Mouse (Mus musculus) MEL (cell line): Measurements from ENCODE around the gene Il4i1. TPM values are rescaled to one million over a fixed set of nuclear protein-coding genes. Genes with fewer than 3 reads are reported as not detected.

Experiments
- BHLHE40 ChIP-seq: IDR thresholded peaks from 2 replicates; pipeline ENCODE4 v1.6.1; 2012; ENCODE audit warnings: low read depth, mild to moderate bottlenecking, inconsistent platforms, low read length, improper control_type of control experiment, borderline replicate concordance
- CHD1 ChIP-seq: IDR thresholded peaks from 2 replicates; pipeline ENCODE4 v1.6.1; 2012; ENCODE audit warnings: low read depth, mild to moderate bottlenecking, inconsistent platforms, low read length, improper control_type of control experiment
- CTCF ChIP-seq, 3 experiments: IDR thresholded peaks in 2 of 3; conservative IDR thresholded peaks in 1 of 3; 2 replicates each; pipeline ENCODE4 v1.5.1; 2011 to 2012; ENCODE audit warnings: low read length in 3 of 3, low read depth in 2 of 3, mild to moderate bottlenecking in 2 of 3, improper control_type of control experiment in 1 of 3, inconsistent platforms in 1 of 3, mixed read lengths in 1 of 3, moderate library complexity in 1 of 3; ENCODE audit not compliant: control insufficient read depth in 1 of 3, insufficient read depth in 1 of 3, poor library complexity in 1 of 3, severe bottlenecking in 1 of 3
- ELF1 ChIP-seq: IDR thresholded peaks from 2 replicates; pipeline ENCODE4 v1.6.1; 2014; ENCODE audit warnings: low read depth, mild to moderate bottlenecking, inconsistent platforms, low read length, improper control_type of control experiment, moderate library complexity
- ETS1 ChIP-seq: IDR thresholded peaks from 2 replicates; pipeline ENCODE4 v1.6.1; 2012; ENCODE audit warnings: low read depth, mild to moderate bottlenecking, inconsistent platforms, low read length, improper control_type of control experiment, moderate library complexity
- GATA1 ChIP-seq: IDR thresholded peaks from 2 replicates; pipeline ENCODE4 v1.6.1; 2011; ENCODE audit warnings: low read depth, low read length, improper control_type of control experiment
- HCFC1 ChIP-seq: IDR thresholded peaks from 2 replicates; pipeline ENCODE4 v1.6.1; 2012; ENCODE audit warnings: low read depth, mild to moderate bottlenecking, inconsistent platforms, low read length, improper control_type of control experiment, moderate library complexity
- JUND ChIP-seq: IDR thresholded peaks from 2 replicates; pipeline ENCODE4 v1.6.1; 2011; ENCODE audit warnings: low read depth, mild to moderate bottlenecking, improper control_type of control experiment, low read length
- KAT2A ChIP-seq: conservative IDR thresholded peaks from 2 replicates; pipeline ENCODE4 v1.6.1; 2012; ENCODE audit warnings: low read depth, low read length, improper control_type of control experiment, inconsistent platforms
- MAFK ChIP-seq: IDR thresholded peaks from 2 replicates; pipeline ENCODE4 v1.6.1; 2011; ENCODE audit warnings: low read depth, mild to moderate bottlenecking, low read length, improper control_type of control experiment, borderline replicate concordance
- MAX ChIP-seq: IDR thresholded peaks from 2 replicates; pipeline ENCODE4 v1.6.1; 2011; ENCODE audit warnings: low read length, improper control_type of control experiment
- MAZ ChIP-seq: IDR thresholded peaks from 2 replicates; pipeline ENCODE4 v1.6.1; 2012; ENCODE audit warnings: low read depth, mild to moderate bottlenecking, inconsistent platforms, low read length, improper control_type of control experiment
- MEF2A ChIP-seq: IDR thresholded peaks from 2 replicates; pipeline ENCODE4 v1.6.1; 2014; ENCODE audit warnings: low read depth, mild to moderate bottlenecking, inconsistent platforms, low read length, improper control_type of control experiment; ENCODE audit not compliant: poor library complexity, insufficient replicate concordance, severe bottlenecking; ENCODE audit errors: extremely low read depth
- NRF1 ChIP-seq: IDR thresholded peaks from 2 replicates; pipeline ENCODE4 v1.6.1; 2014; ENCODE audit warnings: low read depth, mild to moderate bottlenecking, inconsistent platforms, low read length, improper control_type of control experiment, moderate library complexity; ENCODE audit not compliant: poor library complexity, insufficient read depth, severe bottlenecking
- POLR2A ChIP-seq, 2 experiments: IDR thresholded peaks; 2 replicates each; pipeline ENCODE4 v1.6.1; 2011 to 2012; ENCODE audit warnings: low read length in 2 of 2, mild to moderate bottlenecking in 2 of 2, control low read depth in 1 of 2, improper control_type of control experiment in 1 of 2, low read depth in 1 of 2, moderate library complexity in 1 of 2; ENCODE audit not compliant: control insufficient read depth in 1 of 2, insufficient read depth in 1 of 2, poor library complexity in 1 of 2
- RAD21 ChIP-seq: IDR thresholded peaks from 2 replicates; pipeline ENCODE4 v1.6.1; 2011; ENCODE audit warnings: mild to moderate bottlenecking, low read depth, low read length, improper control_type of control experiment
- SIN3A ChIP-seq: IDR thresholded peaks from 2 replicates; pipeline ENCODE4 v1.6.1; 2012; ENCODE audit warnings: low read length, improper control_type of control experiment, inconsistent platforms
- TCF12 ChIP-seq: IDR thresholded peaks from 2 replicates; pipeline ENCODE4 v1.6.1; 2014; ENCODE audit warnings: low read depth, mild to moderate bottlenecking, inconsistent platforms, low read length, improper control_type of control experiment, moderate library complexity
- UBTF ChIP-seq: IDR thresholded peaks from 2 replicates; pipeline ENCODE4 v1.6.1; 2012; ENCODE audit warnings: low read depth, mild to moderate bottlenecking, inconsistent platforms, low read length, improper control_type of control experiment, moderate library complexity, borderline replicate concordance; ENCODE audit not compliant: insufficient read depth
- USF2 ChIP-seq, 2 experiments: IDR thresholded peaks; 2 replicates each; pipeline ENCODE4 v1.6.1; 2011 to 2012; ENCODE audit warnings: improper control_type of control experiment in 2 of 2, low read length in 2 of 2, borderline replicate concordance in 1 of 2, inconsistent platforms in 1 of 2, low read depth in 1 of 2, mild to moderate bottlenecking in 1 of 2; ENCODE audit not compliant: insufficient read depth in 1 of 2
- ZC3H11A ChIP-seq: IDR thresholded peaks from 2 replicates; pipeline ENCODE4 v1.6.1; 2012; ENCODE audit warnings: low read depth, mild to moderate bottlenecking, inconsistent platforms, low read length, improper control_type of control experiment
- ZNF384 ChIP-seq: IDR thresholded peaks from 2 replicates; pipeline ENCODE4 v1.6.1; 2012; ENCODE audit warnings: low read depth, mild to moderate bottlenecking, inconsistent platforms, low read length, improper control_type of control experiment
- polyA plus RNA-seq, 2 experiments: library from polyadenylated mRNA; stranded (reverse) in 1 of 2; unstranded in 1 of 2; fragments of >175 nt in 1 of 2; fragments of >200 nt in 1 of 2; gene quantifications; 2 replicates each; pipeline versions ENCODE4 v1.2.1 to v1.2.4; 2012; ENCODE audit warnings: low replicate concordance in 2 of 2, low read depth in 1 of 2; ENCODE audit not compliant: insufficient read length in 2 of 2, insufficient read depth in 1 of 2, missing spikeins in 1 of 2
- total RNA-seq: library from RNA; depleted of rRNA; stranded (reverse); fragments of 300-350 nt; gene quantifications from 2 replicates; pipeline ENCODE4 v1.2.3, GENCODE M21; 2012

The Il4i1 gene
- total and polyA plus RNA-seq, 3 experiments, result 0.54 to 0.73 TPM; not detected in 1

DNA sequence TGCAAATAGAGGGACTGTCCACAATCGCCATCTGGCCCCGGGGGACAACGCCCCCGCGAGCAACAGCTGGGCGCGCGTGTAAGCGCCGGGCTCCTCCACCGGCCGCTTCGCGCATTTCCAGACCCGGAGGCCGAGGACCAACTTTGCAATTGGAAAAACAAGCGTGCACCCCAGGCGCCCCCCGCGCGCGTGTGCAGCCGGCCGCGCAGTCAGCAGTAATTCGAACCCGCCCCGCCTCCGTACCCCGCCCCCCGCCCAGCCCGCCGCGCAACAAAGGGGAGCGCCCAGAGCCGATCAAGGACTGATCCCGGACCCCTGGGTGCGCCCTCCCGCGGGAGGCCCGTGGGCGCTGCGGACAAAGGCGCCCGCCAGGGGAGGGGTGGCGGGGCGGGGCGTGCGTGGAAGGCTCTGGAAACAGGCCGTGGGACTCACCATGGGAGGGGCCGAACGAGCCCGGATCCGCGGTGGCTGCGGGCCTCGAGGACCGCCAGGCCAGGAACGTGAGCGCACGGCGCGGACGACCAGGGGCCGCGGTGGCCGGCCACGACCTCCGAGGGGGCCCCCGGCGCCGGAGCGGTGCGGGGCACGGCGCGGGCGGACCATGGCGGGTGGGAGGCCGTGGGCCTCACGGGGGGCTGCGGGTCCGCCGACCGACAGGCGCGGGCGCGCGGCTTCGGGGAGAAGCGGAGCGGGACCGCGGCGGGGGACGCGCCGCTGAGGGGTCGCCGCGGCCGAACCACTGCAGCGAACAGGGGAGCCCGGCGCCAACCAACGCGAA, 52.9 kb downstream of the Il4i1 start (continued):
- TF ChIP-seq KAT2A (no peak), RAD21 (no peak), ZC3H11A (no peak), MEF2A (no peak), USF2 (IDR thresholded peaks at IDR 0.05; ENCODE audit: borderline replicate concordance in 1 of 2, insufficient read depth in 1 of 2, low read depth in 1 of 2, low read length in 2 of 2) (no peak), HCFC1 (no peak; the same call in 1 of the 2 replicates), MAX (no peak; the same call in 1 of the 2 replicates), TCF12 (no peak), SIN3A (peak; percentile 14; the same call in 1 of the 2 replicates), ETS1 (no peak), ELF1 (no peak), NRF1 (peak; percentile 52; the same call in 1 of the 2 replicates), JUND (no peak), MAZ (peak; percentile 27; the same call in 1 of the 2 replicates), CTCF (IDR thresholded peaks at IDR 0.05 in 2 of 3, conservative IDR thresholded peaks at IDR 0.05 in 1 of 3; ENCODE audit: control insufficient read depth in 1 of 3, insufficient read depth in 1 of 3, low read depth in 2 of 3, low read length in 3 of 3, poor library complexity in 1 of 3, severe bottlenecking in 1 of 3) (0 out of 6 replicates have a peak, but pooled peaks of 1 of the 3 experiments have one; percentile 7), BHLHE40 (no peak), ZNF384 (no peak), CHD1 (no peak), GATA1 (no peak), UBTF (no peak), MAFK (0 out of 2 replicates have a peak, but pooled peaks have one; percentile 15), POLR2A (IDR thresholded peaks at IDR 0.05; ENCODE audit: control insufficient read depth in 1 of 2, insufficient read depth in 1 of 2, low read depth in 1 of 2, low read length in 2 of 2, poor library complexity in 1 of 2) (peak in 1 of 2 experiments; percentile 41; a peak in 1 of 4 replicates)
